Mouse (Mus musculus): ENCODE results near the gene Scd1.
A peak's percentile ranks its signal among the peaks of the same experiment; 100 is the strongest.

The Scd1 gene

DNA sequence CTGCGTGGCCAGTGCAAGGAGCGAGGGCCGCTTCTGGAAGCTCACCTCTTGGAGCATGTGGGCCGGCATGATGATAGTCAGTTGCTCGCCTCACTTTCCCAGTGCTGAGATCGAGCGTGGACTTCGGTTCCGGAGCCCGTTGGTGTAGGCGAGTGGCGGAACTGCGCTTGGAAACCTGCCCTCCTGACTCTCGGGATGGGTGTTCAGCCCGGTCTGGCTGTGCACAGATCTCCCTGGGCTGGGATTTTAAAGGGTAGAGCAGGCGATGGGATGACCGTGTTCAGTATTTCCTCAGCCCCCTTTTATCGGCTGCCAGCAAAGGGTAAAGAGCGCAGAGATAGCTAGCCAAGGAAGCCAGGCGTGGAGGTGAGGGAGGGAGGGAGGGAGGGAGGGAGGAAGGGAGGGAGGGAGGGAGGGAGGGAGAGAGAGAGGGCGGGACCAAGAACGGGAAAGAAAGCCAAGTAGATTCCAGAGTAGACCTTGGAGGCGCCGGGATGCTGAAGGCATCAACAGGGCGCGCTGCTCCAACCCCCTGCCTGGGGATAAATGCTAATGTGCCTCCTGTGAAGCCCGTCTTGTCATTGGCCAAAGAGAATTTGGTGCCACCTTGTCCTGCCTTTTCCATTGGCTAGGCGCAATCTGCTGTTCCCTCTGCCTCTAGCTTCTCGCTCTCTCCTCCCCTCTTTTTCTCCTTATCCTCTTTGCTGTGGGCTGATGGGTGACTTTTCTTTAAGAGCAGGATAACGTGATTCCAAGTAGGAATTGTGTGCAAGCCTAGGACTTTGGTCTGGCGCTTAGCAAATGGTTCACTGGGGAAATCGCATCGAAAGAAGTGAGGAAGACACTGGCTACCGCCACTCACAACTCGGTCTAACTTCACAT, at the start of gene Scd1:
TSS of gene Scd1 (minus strand) at position 539 of the 882 bp plus-strand sequence.
- DNase-seq = peak; percentile 92

- DNase-seq = no peak
These were observed 47.7 kb upstream of the Scd1 start for GRCm38 (mm10) chr19:44455356-44455755.

- DNase-seq = no peak
These were observed 47.2 kb upstream of the Scd1 start for GRCm38 (mm10) chr19:44454862-44455261.

DNA sequence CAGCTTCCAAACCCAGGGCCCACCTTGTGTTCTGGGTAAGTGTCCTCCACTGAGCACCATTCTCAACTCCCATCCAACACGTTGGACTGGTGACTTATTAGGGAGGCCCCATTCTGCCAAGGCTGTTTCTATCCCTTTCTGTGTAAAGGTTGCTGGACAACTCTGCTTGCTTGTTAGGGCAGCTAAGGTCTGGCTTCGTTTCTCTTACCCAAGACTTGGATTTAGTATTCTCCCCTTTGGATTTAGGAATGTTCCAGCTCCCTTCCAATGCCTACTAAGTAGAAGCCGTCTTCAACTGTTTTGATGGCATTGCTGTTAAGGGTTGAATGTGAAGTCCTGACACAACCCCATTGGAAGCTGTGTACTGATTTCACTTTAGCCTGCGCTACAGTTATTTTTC, 40.2 kb upstream of the Scd1 start:
- DNase-seq = no peak

DNA sequence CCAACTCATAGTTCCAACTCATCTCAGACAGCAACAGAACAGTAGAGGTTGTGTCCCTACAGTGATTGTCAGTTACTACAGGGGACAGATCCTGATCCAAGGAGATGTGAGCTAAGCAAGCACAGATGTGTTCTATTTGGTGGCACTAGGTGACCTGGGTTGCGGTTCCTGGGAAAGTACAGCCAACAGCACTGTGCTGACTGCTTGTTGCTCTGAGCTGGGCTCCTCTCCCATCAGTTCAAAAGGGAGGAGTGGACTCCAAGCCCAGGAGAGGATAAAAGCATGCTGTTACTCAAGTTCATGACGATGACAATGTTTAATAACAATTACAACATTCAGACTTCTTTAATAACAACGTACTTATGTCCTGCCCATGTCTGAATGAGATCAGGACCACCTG, 38.1 kb upstream of the Scd1 start:
- DNase-seq = no peak

DNA sequence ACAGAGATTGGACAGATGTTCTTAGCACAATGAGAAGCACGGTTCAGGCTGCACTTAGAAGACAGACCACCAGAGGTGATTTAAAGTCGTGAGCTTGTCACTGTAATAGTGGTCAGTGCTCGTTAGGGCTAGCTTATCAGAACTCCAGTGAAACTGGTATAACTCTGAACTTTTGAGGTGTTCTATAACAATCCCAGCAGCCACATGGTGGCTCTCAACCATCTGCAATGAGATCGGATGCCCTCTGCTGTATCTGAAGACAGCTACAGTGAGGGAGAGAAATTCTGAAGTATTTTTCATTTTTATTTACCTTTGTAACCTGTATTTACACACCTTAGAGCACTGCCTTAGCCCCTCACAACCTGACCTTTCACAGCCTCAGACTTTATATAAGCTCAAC, 31.6 kb upstream of the Scd1 start:
- DNase-seq = no peak

GRCm38 (mm10) chr19:44437975-44438374, 30.3 kb upstream of the Scd1 start:
- no peak for DNase-seq

DNA sequence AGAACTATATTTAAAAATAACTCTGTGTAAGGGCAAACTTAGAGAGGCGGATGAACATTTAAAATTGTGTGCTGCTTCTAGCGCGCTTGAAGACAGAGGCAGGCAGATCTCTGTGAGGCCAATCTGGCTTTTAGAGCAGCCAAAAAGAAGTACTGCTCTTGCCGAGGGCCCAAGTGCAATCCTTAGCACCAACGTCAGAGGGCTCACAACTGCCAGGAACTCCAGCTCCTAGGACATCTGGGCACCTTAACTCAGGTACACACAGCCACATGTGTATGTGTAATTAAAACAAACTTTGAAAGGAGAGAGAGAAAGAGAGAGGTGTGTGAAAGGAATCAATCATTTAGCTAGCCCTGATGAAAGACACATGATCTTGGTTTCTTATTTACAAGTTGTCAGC, 24.4 kb upstream of the Scd1 start:
- DNase-seq = no peak

GRCm38 (mm10) chr19:44427721-44428120, 20.0 kb upstream of the Scd1 start:
- no peak for DNase-seq

DNA sequence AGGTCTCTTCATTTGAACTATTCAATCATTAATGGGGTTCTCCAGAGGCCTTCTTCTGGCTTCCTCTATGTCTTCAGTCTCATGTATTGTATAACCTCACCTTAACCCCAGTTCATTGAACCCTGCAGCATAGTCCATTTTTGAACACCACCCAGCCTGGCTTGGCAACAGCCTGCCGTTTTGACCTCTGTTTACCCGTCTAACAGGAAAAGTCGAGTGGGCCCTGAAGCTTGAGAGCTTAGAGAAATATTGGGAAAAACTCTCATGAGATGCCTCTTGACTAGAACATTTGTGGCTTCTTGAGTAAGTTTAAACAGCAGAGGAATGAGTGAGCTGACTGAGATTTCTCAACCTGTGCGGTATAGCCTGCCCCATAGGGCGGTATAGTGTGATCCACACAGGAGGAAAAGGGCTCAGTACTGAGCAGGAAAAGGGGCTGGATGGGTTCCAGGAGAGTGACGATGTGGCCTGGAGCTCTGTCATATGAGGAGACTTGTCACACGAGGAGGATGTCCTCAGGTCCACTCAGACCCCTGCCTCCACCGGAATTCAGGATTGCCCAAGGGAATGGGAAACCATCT, 14.5 kb upstream of the Scd1 start:
- no peak for DNase-seq

- no peak for DNase-seq
These were observed 11.9 kb upstream of the Scd1 start for GRCm38 (mm10) chr19:44419530-44419929.

DNA sequence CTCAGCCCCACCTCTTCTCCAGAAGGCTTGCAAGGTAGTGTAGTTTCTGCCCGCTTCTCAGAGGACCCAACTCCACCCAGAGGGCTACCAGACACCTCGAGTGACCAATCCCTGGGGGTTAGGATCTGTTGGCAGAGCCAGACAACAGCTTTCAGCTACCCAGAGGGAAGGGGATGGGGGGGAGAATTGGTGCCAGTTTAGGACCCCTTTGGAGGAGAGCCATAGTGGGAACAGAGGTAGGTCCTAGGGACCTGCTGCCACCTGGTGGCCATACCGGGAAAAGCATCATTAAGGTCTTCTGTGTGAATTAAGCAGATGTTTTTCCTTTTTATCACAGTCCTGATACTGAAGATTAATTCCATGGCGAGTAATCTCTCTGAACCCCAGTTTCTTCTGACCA, 11.3 kb upstream of the Scd1 start:
- peak; percentile 47 for DNase-seq

DNA sequence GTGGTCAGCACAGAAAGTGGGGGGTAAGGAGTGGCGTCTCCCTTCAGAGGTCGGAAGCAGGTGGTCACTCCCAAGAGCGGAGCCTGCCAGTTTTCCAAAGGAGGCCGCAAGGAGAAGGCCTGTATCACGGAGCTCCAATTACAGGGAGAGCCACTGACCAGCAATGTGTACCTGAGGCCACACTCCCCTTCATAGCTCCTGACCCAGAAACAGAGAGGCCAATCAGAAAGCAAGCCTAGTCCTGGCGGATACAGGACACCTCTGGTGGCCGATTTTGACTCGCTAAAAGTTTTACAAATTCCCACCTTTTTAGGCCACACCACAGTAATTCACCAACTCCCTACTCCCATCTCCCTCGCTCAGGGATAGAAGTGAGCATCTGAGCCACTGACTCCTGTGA, 10.9 kb upstream of the Scd1 start:
- no peak for DNase-seq

- no peak for DNase-seq
These were observed 10.4 kb upstream of the Scd1 start for GRCm38 (mm10) chr19:44418061-44418460.

- DNase-seq = no peak
These were observed 9.8 kb upstream of the Scd1 start for GRCm38 (mm10) chr19:44417448-44417847.

DNA sequence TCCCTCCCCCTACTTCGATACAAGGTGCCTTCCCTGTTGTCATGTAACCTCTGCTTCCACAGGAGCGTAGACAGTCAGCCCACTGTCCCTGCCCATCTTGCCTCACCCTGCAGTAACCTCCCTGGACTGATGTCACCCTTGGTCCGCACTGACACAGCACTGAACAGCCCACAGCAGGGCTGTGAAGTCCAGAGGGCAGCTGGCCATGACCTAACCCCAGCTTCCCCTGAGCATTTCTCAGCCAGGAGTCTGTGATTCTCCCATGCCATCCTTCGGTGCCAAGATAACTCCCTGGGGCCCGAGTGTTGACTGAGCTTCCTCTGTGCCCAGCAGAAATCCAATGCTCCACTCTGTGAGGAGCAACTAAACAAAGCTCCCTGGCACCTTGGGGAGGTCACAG, 8.6 kb upstream of the Scd1 start:
- DNase-seq = no peak

DNA sequence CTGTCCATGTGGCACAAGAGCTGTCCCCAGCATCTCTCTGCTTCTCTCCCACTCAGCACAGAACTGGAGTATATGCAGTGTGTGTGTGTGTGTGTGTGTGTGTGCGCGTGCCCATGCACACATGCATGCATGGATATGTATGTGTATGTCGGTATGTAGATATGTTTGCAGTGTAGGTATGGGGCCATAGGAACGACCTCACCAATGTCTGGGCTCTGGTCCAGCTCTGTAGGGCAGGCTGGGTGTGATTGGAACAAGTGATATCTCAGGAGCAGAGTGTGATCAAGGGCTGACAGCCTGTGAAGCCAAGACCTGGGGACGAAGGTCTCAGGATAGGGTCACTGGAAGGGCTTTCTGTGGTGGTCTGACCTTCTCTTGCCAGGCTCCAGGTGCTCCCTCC, 7.8 kb upstream of the Scd1 start:
- DNase-seq = no peak

DNA sequence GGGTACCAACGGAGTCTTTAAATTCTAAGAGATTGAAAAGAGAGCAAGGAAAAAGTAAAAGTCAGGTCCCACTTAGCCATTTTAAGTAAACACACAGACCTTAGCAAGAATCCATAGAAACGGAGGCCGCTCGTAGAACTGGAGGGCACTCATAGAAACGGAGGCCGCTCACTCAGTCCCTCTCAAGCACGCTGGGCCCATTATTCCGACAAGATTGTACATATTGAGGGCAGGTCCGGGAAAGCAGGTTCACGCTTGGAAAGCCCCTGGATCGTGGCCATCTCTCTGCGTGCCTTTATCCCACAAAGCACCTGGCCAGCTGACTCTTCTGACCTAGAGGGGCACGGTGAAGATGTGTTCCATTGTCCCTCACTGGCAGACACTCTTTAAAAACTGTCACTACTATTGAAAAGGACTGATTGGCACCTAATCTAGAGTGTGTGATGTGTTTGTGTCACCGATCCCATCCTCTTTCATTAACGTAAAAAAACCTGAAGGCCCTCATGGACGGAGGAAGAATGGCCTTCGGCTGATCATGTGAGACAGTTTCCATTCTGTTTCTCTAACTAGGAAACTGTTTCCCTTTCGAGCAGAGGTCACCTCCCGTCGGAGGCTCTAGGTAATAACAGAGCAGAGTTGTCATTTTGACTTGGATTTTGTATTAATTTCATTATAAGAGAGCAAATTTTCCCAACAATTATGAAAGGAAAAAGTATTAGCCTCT, 2.8 kb upstream of the Scd1 start:
- DNase-seq = no peak

DNA sequence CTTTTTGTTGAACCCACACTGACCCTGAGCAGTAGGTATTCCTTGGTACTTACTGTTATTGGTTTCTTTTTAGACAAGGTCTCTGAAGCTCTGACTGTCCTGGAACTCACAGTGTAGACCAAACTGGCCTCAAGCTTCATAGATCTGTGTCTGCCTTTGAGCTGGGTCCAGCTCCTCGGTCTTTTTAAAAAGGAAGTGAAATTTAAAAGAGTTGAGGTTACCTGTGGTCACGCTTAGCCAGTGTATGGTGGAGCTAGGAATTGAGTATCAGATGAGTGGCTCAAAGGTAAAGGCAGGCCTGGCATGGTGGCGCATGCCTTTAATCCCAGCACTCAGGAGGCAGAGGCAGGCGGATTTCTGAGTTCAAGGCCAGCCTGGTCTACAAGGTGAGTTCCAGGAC, 916 bp upstream of the Scd1 start:
- no peak for DNase-seq

DNA sequence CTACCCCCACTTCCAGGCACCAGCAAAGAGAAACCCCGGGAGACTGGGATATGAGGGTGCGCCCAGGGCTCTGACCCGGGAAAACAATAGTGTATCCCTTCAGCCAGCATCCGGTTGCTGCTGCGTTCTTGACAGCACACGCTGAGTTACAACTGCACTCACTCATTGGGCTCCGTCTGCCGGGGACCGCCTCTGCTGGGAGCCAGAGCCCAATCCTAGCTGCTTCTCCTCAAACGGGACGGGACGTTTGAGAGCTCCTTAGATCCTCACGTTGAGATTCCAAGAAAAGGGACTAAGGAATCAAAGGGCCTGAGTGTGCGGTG, 505 bp upstream of the Scd1 start:
- DNase-seq = peak; percentile 72

DNA sequence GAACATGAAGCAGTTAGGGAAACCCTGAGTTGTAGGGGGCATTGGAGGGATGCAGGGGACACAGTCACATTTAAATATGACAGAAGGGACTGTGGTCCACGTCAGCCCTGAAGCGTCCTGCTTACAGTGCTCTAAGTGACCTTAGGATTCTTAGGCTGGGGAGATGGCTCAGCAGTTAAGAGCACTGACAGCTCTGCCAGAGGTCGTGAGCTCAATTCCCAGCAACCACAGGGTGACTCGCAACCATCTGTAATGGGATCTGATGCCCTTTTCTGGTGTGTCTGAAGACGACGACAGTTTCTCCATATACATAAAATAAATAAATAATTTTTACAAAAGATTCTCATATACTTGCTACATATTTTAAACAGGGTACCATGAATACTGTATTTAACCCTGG, 4.1 kb downstream of the Scd1 start:
- no peak for DNase-seq

GRCm38 (mm10) chr19:44400484-44401197, 7.0 kb downstream of the Scd1 start:
- peak; percentile 94 for DNase-seq

DNA sequence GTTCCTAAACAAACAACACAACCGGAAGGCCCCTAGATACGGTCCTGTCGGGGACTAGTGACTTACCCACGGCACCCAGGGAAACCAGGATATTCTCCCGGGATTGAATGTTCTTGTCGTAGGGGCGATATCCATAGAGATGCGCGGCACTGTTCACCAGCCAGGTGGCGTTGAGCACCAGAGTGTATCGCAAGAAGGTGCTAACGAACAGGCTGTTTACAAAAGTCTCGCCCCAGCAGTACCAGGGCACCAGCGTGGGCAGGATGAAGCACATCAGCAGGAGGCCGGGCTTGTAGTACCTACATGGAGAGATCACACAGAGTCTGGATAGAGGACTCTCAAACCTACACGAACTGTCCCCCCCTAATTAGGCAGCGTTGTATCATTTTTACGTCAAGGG, 7.6 kb downstream of the Scd1 start:
- peak; percentile 82 for DNase-seq

- DNase-seq = no peak
These were observed 10.9 kb downstream of the Scd1 start for GRCm38 (mm10) chr19:44396742-44397141.
